Comparison of ENCODE assay signal across 24 mouse cellular contexts in genomic region chr8:10699669-10700068, GRCm38 (mm10).
DNase-seq lines count a peak whose midpoint lies in the region; ATAC-seq lines count a peak whose summit lies in the region.
"Had no signal": no experiment of that assay in that cellular context is flagged by ENCODE, and none has a peak within 500 bp of the region (broad histone marks: within the 10 kb centered on the region; RNA-seq: fewer than 3 reads in every experiment).

No protein-coding gene starts in this region.

- no peak overlapping the region for H3K4me3 ChIP-seq in hindbrain, embryonic 10.5 days
- H3K4me3 ChIP-seq in hindbrain, embryonic 12.5 days = no peak overlapping the region
- no peak overlapping the region for H3K4me3 ChIP-seq in midbrain, embryonic 13.5 days (replicated peaks)
- H3K4me3 ChIP-seq: embryonic facial prominence, embryonic 13.5 days; liver, embryonic 12.5 days; megakaryocyte, embryonic 14.5 days; stomach, embryonic 15.5 days had no signal

- no peak overlapping the region for H3K4me2 ChIP-seq in hindbrain, embryonic 12.5 days (replicated peaks)
- H3K4me2 ChIP-seq in midbrain, embryonic 13.5 days (replicated peaks) = no peak overlapping the region
- H3K4me2 ChIP-seq: embryonic facial prominence, embryonic 13.5 days; liver, embryonic 12.5 days; stomach, embryonic 15.5 days had no signal

- no peak overlapping the region for H3K9ac ChIP-seq in hindbrain, embryonic 12.5 days
- H3K9ac ChIP-seq in midbrain, embryonic 13.5 days (replicated peaks) = no peak overlapping the region
- H3K9ac ChIP-seq: embryonic facial prominence, embryonic 13.5 days; liver, embryonic 12.5 days; liver, postnatal 0 days; stomach, embryonic 15.5 days had no signal

- no peak for DNase-seq in hindbrain, embryonic 10.5 days (ENCODE audit: low spot score)
- peak; percentile 54 for DNase-seq in retina, postnatal 1 day
- no peak for DNase-seq in retina, embryonic 14.5 days (ENCODE audit: low spot score)
- DNase-seq in thymus, postnatal 14 days = no peak
- DNase-seq: adrenal gland, postnatal 25 days; cerebellum, adult 18-20 months; cerebellum, postnatal 10 days; gastrocnemius, postnatal 10 days; heart, postnatal 14 days; kidney, adult 8-10 months; kidney, postnatal 10 days; liver, postnatal 0 days; lung, postnatal 4 days; right cerebral cortex, postnatal 25 days had no signal

- ATAC-seq in hindbrain, embryonic 12.5 days (ENCODE audit: low FRiP score) = no peak
- peak; percentile 53 for ATAC-seq in midbrain, embryonic 13.5 days
- ATAC-seq in inflammation-experienced regulatory T-cells, adult 6 months = no peak
- ATAC-seq: CD4-positive, CD25-positive, alpha-beta regulatory T cell, adult 4 months; hindbrain, postnatal 0 days; intestine, embryonic 16.5 days; liver, embryonic 12.5 days; liver, postnatal 0 days had no signal

- WGBS in hindbrain, embryonic 10.5 days = 80% methylated on average over 9 of the region's 9 CpGs
- 66% methylated on average over 9 of the region's 9 CpGs for WGBS in hindbrain, embryonic 12.5 days
- whole genome bisulfite sequencing in midbrain, embryonic 13.5 days = 34% methylated on average over 9 of the region's 9 CpGs

- no peaks in the 10 kb centered on the region for H3K27me3 ChIP-seq in hindbrain, embryonic 10.5 days (ENCODE audit: insufficient read depth, poor library complexity, severe bottlenecking)
- no peaks in the 10 kb centered on the region for H3K27me3 ChIP-seq in hindbrain, embryonic 12.5 days
- H3K27me3 ChIP-seq in midbrain, embryonic 13.5 days = no peaks in the 10 kb centered on the region
- H3K27me3 ChIP-seq: embryonic facial prominence, embryonic 13.5 days; liver, embryonic 12.5 days; stomach, embryonic 15.5 days had no signal

- H3K4me1 ChIP-seq in hindbrain, embryonic 10.5 days (replicated peaks) = peaks cover 32% of the 10 kb centered on the region
- H3K4me1 ChIP-seq in hindbrain, embryonic 12.5 days = peaks cover 21% of the 10 kb centered on the region
- H3K4me1 ChIP-seq in midbrain, embryonic 13.5 days (replicated peaks) = peaks cover 42% of the 10 kb centered on the region
- H3K4me1 ChIP-seq: embryonic facial prominence, embryonic 13.5 days; liver, embryonic 12.5 days; megakaryocyte, embryonic 14.5 days; stomach, embryonic 15.5 days had no signal

- H3K36me3 ChIP-seq in hindbrain, embryonic 10.5 days = no peaks in the 10 kb centered on the region
- H3K36me3 ChIP-seq in hindbrain, embryonic 12.5 days = no peaks in the 10 kb centered on the region
- H3K36me3 ChIP-seq in midbrain, embryonic 13.5 days = no peaks in the 10 kb centered on the region
- H3K36me3 ChIP-seq: embryonic facial prominence, embryonic 13.5 days; liver, embryonic 12.5 days; stomach, embryonic 15.5 days had no signal

- H3K9me3 ChIP-seq in hindbrain, embryonic 10.5 days = no peaks in the 10 kb centered on the region
- H3K9me3 ChIP-seq in hindbrain, embryonic 12.5 days (replicated peaks) = no peaks in the 10 kb centered on the region
- no peaks in the 10 kb centered on the region for H3K9me3 ChIP-seq in midbrain, embryonic 13.5 days
- H3K9me3 ChIP-seq: embryonic facial prominence, embryonic 13.5 days; liver, embryonic 12.5 days; megakaryocyte, embryonic 14.5 days; stomach, embryonic 15.5 days had no signal

- peak overlapping the region; percentile 12; the same call in 1 of the 2 replicates for H3K27ac ChIP-seq in hindbrain, embryonic 10.5 days
- H3K27ac ChIP-seq in hindbrain, embryonic 12.5 days = no peak overlapping the region
- peak overlapping the region; percentile 44 for H3K27ac ChIP-seq in midbrain, embryonic 13.5 days
- H3K27ac ChIP-seq: embryonic facial prominence, embryonic 13.5 days; hindbrain, postnatal 0 days; liver, embryonic 12.5 days; stomach, embryonic 15.5 days had no signal
